Mouse (Mus musculus) CD8-positive naive resting alpha-beta T cell, adult 2 months (primary cell): ENCODE measurements around the gene Lrrc32.

Experiments
- DNase-seq, 2 experiments: peaks; one replicate each; pipeline ENCODE4 v3.0.0; 2022; ENCODE audit warnings: low read depth in 2 of 2, low spot score in 2 of 2

The Lrrc32 gene

DNA sequence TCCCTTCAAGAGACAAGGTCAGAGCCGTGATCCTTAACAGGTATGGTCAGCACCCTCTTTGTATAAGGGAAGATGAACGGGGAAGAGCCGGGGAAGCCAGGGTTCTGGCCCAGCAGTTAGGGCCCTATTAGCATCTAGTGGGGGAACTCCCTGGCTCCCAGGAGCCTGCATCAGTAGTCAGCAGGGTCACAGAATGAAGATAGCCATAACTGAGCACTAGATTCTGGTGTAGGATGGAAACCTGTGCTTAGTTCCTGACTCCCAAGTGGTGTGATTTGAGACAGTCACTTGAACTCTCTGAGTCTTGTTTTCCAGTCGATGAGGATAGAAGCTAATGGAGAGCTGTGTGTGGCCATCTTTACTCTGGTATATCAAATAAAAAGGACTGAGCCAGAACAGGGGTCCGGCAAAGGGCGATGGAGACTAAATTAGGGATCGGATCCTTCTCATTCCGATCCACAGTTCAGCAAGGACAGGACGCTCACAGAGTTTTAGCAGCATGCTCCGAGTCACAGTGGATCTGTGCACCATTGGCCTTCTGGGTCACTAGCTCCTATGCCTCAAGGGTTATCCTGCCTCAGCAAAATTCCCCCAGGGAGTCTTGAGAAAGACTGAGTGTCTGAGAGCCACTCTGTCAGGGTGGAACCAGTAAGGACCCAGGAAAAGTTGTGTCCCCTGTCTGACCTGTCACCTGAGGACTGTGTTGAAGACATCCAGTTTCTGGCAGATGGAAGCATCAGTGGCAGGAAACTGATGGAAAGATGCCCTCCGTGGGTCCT lies 1.7 kb upstream of the Lrrc32 start:
- DNase-seq = no peak

DNA sequence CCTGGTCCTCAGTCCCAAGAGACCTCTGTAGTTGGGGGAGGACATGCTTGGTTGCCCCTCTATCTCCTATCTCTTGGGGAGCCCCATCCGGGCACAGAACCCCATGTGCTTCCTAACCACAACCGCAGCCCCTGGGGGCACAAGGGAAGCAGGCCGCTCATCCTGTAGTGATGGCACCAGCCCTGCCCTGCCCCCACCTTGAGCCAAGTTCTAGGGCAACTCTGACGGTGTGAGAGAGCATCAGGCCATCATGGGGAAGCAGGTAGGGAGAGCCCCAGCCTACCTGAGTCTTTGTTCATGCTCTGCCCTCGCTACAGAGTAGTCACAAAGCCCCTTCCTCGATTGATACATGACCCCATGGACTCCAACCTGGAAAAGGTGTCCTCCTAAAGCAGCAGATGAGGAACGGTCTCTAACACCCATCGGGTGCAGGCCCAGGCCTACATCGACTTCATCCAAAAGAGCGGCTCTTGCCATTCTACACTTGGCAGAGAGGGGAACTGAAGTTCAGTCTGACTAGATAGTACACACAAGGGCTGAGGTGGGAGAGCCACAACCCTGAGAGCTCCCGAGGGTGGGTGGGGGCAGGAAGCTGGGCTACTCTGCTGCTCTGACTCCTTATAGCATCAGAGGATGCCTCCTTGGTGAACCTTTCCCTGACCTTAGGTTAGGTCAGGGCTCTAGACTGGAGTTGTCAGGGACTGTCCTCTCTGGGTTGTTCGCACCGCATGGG lies 519 bp upstream of the Lrrc32 start:
- peak in 1 of 2 experiments; percentile 39 for DNase-seq

DNA sequence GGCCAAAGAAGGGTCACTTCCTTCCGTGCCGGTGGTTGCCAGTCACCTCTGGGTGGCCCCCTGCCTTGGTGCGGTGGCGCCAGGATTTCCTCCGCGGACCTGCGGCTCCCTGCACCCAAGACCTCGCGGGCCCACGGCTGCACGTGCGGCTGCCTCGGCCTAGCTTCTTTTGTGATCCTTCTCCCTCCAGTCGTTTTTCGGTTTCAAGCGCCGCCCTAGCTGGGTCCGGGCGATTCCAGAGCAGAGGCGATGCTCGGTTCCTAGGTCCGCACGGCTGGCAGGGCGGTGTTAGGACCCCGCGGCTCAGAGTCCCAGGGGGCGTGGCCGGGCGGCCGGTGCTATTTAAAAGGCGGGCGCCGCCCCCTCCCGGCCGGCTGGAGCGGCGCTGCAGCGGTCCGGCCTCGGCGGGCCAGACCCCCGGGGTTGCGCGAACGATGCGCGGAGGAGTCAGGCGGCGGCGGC lies 571 bp downstream of the Lrrc32 start:
- DNase-seq = peak; percentile 32 to 40

DNA sequence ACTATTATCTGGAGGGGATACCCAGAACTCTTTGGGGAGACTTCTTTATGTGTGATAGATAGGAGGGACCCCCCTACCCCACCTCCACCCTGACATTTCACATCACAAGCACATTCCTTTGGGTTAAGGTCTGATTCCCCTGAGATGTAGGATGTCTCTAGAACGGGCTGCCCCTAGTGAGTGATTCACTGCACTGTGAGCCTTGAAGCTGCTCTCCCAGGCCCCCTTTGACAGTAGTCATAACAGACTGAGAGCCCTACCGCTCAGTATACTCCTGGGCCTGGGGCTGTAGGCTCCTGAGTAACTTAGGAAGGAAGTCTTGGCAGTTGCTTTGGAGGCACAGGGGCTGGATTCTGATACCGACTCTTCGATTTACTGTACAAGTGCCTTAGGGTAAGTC lies 1.2 kb downstream of the Lrrc32 start:
- no peak for DNase-seq

DNA sequence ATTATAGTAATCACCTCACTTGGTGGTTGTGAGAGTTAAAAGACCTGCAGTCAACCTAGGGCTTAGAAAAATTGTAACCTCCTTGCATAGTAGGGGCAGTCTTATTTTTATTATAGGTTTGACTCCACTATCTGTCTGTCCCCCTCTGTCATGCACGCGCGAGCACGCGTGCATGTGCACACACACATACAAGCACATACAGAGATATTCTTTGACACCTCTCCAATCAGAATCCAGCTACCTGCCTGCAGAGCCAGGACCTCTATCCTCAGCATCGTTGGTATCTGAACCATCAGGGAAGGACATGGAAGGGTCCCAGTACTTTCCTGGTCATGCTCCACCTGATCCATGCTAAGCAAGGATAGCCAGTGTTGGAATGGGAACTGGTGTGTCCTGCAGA lies 1.8 kb downstream of the Lrrc32 start:
- DNase-seq = no peak

DNA sequence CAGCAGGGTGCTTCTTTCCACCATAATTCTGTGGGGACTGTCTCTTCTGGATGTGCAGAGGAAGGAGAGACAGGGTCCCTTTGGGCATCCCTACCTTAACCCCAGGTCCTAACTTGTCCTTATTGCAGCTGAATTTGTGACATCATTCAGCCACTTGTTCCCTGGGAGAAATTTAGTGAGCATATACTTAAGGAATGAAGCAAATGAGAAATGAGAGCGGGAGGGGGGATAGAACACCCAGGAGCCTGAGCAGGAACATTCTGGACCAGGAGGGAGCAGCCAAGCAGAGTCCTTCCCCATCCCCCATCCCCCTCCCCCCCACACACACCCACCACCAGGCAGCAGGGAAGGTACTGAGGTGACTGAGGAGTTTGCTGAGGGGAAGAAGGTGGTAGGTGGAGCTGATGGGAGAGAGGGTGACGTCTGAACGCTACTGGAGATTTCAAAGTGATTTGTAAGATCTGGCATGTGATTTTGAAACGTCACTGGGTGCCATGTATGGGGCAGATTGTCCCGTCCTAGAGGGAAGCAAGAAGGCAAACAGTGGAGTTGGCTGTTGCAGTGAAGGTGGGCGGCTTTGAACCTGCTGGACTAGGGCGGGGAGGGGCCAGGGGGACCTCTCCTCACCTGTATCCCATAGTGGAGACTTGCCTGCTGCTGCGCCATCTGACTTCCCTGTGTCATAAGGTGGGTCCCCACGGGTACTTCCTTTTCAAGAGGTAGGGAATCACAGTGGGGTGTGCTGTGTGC lies 2.5 kb downstream of the Lrrc32 start:
- no peak for DNase-seq

DNA sequence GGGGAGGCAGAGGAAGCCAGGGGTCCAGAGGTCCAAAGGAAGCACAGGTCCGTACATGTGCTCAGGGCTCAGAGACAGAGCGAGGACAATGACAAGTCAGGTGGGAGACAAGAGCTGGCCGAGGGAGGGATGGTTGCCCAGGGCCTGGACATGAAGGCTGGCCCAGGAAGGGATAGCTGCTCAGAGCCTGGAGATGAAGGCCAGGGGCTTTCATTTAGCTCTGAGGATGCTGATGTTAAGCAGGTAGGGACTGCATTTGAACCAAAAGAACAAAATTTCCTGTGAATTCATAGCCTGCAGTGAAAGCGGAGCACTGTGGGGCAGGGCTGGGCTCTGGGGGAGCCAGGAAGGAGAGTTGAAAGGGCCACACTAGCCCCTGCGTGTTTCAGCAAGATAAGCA lies 3.2 kb downstream of the Lrrc32 start:
- no peak for DNase-seq

DNA sequence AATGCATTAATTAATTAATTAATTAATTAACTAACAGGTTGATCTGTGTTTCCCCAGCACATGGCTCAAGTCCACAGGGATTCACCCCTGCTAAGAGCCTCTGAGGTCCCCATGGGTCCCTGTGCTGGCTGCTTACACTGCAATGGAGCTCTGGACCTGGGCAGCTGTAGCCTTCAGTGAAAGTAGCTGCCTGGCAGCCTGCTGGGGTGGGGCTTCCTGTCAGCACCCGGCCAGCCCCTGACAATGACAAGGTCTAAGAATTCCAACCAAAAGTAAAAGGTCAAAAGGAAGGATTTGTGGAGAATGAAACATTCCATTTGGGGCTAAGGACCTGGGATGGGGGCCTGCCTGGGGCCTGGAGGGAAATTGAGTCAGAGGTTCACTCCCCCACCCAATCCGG lies 4.2 kb downstream of the Lrrc32 start:
- DNase-seq = no peak

DNA sequence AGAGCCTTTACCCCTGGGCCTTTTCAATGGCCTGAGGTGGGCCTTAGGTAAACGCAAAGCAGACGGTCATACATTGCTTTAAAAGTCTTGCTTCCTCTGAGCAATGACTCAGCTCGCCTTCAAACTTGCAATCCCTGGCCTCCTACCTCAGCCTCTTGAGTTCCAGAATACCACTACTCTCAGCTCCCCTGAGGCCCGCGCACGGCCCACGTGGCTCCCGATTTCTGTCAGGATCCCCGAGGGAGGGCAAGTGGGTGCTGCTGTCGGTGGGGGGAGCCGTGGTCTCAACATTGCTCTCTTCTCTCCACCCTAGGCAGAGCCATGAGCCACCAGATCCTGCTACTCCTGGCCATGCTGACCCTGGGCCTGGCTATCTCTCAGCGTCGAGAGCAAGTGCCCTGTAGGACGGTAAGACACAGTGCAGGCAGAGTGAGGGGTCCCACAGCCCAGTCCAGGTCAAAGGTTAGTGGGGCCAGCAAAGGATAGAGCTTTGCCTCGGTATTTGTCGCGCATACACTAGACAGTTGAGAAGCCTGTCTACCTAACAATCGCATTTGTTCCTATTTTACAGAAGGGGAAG lies 4.9 kb downstream of the Lrrc32 start:
- DNase-seq = no peak

DNA sequence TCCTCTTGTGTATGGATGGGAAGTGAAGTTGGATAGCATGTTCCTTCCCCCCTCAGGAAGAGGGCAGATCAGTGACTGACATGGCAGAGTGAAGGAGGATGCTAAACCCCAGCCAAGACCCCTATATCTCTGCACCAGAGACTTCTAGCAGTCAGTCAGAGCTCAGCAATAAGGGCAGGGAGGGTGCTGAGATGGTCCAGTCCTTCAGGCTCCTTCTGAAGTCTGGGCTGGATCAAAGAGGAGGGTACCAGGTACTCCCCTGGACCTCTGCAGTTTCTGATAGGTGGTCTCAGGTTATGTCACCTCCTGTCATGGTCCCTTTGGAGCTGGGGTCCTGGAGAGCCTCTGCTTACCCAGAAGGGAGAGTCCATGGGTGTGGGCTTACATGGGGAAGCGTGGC lies 6.5 kb downstream of the Lrrc32 start:
- DNase-seq = no peak

DNA sequence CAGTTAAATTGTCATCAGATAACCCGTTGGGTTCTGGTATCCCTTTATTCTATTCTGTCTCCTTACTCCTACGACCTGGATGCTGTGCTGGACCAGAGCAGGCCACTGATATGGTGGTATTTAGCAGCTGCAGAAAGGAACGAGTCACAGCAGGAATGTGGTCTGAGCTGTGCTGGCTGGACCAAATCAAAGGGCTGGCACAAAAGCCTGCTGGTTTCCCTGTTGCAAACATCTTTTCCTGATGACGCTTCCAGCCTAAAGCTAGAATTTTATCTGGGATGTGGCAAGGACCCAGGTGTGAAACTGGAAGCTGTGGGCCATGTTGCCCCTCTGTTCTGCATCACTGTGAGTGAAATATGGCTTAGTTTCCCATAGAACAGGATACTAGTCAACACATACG lies 8.4 kb downstream of the Lrrc32 start:
- no peak for DNase-seq

DNA sequence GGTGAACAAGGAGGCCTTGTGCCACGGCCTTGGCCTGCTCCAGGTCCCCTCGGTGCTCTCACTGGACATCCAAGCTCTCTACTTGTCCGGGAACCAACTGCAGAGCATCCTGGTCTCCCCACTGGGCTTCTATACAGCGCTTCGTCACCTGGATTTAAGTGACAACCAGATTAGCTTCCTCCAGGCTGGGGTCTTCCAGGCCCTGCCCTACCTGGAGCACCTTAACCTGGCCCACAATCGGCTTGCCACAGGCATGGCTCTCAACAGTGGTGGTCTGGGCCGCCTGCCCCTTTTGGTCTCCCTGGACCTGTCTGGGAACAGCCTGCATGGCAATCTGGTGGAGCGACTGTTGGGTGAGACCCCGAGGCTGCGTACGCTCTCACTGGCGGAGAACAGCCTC lies 9.0 kb downstream of the Lrrc32 start:
- no peak for DNase-seq

DNA sequence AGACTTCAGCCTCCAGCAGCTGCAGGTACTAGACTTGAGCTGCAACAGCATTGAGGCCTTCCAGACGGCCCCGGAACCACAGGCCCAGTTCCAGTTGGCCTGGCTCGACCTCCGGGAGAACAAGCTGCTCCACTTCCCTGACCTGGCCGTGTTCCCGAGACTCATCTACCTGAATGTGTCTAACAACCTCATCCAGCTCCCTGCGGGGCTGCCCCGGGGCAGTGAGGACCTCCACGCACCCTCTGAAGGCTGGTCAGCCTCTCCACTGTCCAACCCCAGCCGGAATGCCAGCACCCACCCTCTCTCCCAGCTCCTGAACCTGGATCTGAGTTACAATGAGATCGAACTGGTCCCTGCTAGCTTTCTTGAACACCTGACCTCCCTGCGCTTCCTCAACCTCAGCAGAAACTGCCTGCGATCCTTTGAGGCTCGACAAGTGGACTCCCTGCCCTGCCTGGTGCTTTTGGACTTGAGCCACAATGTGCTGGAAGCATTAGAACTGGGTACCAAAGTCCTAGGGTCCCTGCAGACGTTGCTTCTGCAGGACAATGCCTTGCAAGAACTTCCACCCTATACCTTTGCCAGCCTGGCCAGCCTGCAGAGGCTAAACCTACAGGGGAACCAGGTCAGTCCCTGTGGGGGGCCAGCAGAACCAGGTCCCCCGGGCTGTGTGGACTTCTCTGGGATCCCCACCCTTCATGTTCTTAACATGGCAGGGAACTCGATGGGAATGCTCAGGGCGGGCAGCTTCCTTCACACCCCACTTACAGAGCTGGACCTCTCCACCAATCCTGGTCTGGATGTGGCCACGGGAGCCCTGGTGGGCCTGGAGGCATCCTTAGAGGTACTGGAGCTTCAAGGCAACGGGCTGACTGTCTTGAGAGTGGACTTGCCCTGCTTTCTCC lies 9.8 kb downstream of the Lrrc32 start:
- no peak for DNase-seq

DNA sequence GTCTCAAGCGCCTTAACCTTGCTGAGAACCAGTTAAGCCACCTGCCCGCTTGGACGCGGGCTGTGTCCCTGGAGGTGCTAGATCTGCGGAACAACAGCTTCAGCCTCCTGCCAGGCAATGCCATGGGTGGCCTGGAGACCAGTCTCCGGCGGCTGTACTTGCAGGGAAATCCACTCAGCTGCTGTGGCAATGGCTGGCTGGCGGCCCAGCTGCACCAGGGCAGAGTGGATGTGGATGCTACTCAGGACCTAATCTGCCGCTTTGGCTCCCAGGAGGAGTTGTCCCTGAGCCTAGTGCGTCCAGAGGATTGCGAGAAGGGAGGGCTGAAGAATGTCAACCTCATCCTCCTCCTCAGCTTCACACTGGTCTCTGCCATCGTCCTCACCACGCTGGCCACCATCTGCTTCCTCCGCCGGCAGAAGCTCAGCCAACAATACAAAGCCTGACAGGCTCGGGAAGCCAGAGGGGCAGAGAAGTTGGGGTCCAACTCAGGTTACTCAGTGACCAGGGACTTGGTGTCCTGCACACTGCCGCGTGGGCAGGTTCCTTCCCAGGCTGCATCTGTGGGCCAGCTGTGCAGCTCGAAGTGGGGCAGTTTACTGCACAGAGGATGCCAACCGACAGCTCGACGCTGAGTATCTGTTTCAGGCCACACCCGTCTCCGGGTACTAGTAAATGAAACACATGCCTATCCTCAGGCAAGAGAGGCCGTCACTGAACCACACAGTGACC lies 10.6 kb downstream of the Lrrc32 start:
- no peak for DNase-seq

DNA sequence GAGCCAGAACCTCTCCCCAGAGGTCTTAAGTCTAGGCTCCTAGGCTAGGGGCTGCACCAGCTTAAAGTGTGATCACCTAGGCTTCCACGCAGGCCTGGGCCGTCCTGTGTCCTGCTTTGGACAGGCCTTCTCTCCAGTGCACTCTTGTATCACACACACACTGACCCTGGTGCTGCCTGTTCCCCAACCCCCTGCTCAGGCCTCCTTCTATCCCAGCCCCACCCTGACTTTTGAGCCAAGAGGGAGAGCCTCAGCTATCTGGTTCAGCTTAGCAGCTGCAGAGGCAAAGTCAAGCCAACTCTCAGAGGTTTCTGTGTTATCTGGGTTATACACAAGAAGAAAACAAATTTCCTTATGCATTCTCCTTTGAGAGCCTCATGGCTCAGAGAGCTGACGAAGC lies 11.4 kb downstream of the Lrrc32 start:
- DNase-seq = no peak

DNA sequence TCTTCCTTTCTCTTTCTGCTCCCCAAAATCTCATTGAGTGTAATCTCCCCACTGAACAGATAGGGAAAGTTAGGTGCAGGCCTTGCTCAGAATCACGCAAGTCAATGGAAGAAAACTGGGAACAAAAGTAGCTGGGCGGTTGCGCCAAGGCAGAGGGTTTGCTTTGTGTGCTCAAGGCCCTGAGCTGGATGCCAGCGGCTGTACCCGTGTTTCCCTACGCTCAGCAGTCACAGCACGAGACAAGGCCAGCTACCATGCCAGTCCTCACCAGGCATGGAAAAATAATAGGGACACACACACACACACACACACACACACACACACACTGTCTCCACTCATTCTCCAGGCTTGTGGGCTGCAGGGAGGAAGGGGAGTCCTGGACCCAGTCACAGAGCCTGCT lies 12.0 kb downstream of the Lrrc32 start:
- no peak for DNase-seq

DNA sequence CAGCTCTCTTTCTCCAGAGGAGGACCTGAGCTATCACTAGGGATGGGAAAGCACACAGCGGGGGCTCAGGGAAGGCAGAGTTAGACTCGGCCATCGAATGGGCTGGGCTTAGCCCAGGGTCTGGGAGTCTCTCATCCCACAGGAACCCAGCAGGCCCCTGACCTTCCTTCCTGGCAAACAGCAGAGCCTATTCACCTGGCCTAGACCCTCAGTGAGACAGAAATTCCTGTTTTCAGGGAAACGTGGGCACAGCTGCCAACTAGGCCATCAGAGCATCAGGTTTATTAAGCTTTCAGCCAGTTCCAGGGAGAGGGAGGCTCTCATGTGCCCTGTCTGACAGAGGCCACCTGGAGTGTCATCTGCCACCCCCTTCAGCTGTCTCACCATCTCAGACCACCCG lies 13.8 kb downstream of the Lrrc32 start:
- DNase-seq = no peak

DNA sequence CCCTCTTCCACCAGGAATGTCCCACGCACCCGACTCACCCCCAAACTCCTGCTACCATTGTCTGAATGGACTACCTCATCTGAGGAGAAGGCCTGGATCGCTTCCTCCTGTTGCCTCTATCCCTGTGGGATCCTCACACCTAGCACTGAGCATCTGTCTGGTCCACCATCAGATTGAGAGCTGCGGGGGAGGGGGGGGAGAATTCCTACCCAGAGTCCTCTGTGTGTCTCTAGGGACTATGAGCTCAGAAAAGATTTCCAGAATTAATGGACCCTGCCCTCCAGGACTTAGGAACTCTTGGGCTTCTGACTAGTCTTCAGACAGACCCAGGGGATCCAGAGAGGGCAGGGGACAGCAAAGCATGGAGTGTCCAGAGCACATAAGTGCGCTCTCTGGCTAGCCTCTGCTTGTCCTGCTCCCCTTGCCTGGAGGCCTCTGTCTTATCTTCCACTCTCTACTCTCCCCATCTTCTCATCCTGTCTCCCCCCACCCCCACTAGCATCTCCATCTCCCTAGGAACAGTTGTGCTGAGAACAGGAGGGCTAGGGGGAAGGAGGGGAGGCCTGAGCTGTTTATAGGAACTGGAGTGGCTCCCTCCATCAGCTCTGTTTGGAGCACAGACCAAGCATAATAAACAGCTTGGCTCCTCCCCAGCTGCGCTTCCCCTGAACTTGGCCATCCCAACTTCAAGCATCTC lies 15.0 kb downstream of the Lrrc32 start:
- DNase-seq = no peak

DNA sequence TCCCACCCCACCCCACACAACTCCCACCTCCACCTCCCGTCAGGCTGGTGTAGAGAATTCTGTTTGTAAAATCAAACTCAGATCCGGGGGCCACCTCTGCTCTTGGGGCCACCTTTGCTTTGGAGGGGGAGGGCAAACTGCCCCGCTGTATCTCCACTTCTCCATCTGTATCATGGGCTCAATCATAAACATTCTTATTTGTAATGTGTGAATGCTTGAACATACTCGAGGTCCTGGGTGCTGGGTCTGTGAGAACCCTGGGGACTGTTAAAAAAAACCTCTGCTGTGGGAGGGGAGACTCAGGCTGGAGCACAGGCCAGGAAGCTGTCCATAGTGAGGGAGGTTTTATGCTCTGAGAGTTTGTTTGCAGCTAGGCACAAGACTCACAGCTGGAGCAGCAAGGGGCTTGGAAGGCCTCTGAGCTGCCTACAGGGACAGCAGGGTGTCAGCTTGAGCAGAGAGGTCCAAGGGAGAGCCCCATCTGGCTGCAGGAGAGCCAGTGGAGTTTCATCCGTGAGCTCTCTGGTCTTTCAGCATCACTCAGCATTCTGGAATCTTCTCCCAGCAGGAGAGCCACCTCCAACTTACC lies 15.7 kb downstream of the Lrrc32 start:
- no peak for DNase-seq
